Mouse (Mus musculus): ENCODE data around the gene Ddc.

The Ddc gene

DNA sequence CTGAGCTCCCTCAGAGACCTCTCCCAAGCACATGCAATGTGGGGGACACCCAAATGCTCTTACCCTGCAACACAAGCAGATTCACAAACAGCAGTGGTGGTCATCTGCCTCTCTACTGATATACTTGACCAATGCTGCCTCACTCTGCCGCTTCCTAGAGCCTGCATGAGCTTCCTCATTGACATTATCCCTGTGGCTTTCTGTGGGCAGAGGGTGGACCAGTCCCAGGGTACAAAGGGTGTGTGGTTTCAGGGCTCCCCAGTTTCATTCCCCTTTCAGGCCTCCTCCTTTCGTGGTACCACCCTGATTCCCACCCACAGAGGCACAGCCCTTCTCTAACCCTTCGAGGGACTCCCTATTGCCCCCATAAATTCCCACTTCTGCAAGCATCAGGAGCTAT, 120.7 kb downstream of the Ddc start:
- no peak for DNase-seq

DNA sequence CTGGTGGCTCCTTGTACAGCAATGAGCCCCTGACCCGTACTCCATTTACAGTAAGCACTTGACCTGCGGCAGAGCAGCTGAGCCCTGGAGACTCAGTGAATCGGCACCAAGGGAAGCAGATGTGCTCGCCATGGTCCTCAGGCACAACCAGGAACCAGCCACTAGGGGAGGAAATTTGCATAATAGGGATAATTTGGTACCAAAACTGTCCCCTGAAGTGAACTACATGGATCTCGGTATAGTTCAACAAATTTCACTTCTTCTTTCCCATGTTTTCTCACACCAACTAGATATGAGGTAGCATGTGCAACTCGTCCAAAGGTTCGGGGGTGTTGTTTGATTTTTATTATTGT, 121.1 kb downstream of the Ddc start:
- no peak for DNase-seq

DNA sequence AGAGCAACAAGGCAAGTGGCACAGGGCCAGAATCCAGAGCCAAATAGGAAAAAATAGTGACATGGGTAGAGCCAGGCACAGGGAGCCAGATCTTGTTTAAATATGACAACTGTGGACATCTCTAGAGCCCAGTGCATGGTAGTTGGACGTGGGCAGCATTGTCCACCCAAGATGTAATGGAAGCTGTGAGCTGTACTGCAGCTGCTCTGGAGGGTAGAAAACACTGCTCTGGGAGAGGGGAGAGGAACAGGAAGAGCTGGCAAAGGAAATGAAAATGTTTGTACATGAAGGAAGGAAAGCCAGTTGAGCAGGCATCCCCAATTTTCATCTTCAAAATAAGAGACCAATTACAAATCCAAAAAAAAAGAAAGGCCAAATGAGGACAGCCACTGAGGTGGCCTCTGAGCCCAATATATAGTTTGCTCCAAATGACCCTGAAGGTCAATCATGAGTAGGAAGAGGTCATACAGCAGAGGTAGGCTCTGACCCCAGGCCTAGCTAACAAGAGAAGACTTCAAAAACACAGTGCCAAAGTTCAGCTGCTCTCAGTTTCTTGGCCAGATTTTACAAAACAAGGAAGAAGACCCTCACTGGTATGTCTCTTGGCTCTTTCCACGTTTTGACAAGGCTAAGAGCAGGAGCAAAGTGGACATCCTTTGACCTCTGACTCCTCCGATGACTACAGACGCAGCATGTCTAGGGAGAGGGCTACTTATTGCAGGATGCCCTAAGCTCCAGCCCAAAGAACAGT, 121.7 kb downstream of the Ddc start:
- DNase-seq = no peak

DNA sequence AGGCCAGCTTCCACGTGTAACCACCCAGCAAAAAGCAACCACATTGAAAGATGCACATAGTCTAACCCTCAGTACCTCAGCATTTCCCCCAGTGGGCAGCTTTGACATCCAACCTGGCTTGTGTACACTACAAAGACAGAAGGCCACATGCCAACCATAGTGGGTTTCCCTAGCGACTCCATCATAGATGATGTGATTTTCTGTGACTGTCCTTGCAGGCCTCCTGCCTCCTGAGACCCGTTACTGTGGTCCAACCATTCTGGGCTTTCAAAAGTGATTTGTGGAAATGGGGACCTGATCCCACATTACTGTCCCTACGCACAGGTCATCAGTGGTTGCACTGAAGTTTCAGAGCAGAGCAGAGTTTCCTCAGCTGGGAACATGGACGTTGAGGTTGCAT, 123.1 kb downstream of the Ddc start:
- no peak for DNase-seq

DNA sequence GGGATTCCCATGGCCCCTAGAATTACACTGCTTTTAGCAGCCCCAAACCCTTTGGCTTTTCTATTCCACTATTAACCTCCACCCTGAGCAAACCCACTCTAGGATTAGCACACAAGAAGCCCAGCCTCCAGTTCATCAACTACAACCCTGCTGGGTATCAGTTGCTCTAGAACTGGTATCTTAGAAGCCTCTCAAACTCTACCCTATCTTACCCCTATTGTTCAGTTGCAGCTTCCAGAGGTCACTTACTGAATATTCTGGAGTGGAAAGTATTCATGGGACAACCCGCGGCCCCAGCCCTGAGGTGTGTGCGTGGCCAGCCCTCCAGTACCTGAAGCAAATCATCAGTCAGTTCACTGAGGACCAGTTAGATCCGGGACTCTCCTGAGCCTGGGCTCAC, 123.6 kb downstream of the Ddc start:
- DNase-seq = no peak

DNA sequence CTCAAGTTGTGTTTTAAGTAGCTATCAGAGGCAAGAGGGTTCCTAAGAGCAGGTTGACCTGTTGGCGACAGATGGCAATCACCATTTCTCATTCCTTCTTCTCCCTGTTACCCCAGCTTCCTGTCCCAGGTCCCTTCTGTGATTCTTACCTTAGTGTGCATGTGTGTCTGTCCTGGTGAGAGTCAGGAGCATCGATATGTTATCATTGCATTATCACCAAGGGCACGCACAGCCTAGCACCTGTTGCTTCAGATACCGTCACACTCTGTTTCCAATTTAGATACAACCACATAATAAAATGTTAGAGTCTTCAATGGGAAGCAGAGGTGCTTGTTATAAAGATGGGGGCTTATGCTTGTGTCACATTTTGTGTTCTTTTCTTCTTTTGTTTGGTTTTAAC, 125.7 kb downstream of the Ddc start:
- no peak for DNase-seq

DNA sequence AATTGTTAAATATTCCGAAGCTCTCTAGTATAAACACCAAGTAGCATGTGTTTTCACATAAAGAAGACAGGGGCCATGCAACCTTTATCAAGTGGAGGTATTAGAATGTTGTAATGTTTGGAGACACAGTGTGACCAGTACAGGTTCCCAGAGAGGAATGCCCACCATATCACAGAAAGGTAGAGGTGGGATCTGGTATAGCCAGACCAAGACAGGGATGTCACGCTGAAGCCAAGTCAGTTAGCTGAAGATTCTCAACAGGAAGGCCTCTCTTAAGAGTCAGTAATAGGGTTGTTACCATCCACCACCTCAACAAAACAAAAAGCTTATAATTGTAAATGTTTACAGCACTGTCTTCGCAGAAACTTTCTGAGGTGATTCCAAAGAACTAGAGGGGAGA, 127.3 kb downstream of the Ddc start:
- no peak for DNase-seq

DNA sequence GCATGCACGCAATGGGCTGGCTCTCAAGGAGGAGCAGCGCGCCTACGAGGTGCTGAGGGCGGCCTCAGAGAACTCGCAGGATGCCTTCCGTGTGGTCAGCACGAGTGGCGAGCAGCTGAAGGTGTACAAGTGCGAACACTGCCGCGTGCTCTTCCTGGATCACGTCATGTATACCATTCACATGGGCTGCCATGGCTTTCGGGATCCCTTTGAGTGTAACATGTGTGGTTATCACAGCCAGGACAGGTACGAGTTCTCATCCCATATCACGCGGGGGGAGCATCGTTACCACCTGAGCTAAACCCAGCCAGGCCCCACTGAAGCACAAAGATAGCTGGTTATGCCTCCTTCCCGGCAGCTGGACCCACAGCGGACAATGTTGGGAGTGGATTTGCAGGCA, 128.7 kb downstream of the Ddc start:
- DNase-seq = no peak

DNA sequence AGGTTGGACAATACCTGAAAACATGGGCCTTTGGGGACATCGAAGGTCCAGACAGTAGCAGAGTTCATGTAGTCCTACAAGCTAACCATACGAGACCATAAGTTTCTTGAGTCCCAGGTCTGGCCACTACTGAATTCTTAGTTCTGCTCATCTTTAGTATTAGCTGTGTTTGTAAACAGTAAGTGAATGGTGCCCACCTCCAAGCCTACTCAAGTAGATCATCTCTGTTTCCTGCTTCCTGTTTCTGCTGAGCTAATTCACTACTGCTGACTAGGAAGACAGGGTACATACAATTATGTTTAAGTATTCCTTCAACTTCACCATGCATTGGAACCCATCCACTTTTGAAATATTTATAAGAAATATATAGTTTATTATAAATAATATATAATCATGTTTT, 129.9 kb downstream of the Ddc start:
- no peak for DNase-seq

DNA sequence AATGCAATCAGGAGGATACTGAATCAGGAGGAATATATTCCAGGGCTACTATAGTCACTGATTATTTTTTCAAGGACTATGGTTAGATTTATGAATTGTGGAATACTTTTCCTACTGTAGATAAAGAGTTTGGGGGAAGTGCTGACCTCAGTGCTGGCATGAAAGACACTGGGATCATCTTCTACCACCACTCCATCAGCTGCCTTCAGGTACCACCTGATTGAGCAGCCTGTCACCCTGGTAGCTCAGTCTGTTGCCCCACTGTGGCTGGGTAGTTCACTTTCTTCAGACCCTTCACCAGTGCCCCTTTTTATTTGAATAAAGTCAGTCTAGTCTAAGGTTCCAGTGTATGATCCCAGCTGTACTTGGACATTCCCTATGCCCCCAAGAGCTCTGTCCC, 131.2 kb downstream of the Ddc start:
- no peak for DNase-seq

DNA sequence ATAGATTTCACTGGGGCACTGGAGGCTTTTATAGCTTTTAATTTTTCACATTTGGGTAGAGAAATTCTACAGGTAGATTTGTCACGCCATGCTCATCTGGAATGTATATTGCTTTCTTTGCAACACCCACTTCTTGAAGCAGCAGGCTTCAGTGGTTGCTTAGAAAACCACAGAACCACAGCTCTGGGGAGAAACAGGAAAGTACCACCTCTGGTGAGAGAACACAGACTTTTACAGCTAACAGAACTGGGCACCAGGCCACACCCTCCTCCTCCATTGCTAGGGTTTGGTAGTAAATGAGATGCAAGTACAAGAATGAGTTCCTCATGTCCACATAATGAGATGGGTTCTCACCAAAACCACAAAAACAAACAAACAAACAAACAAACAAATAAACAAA, 131.8 kb downstream of the Ddc start:
- DNase-seq = no peak

DNA sequence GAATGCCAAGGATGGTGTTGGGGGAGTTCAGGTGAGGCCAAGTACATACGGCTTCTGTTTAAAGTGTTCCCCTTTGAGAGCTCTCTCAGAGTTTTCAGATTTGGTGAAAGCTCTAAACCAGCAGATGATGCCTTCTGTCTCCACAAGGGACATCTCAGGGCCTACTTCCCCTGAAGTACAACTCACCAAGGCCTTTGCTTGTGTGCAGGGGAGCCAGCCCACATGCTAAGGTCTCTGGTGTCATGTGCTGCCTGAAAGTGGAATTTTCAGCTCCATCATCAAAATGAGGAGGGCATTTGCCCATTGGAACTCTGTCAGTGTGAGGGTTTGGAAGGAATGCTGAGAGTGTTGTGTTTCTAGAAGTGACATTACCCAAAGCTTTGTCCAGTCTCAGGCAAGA, 132.5 kb downstream of the Ddc start:
- DNase-seq = no peak
